Mouse (Mus musculus): Measurements from ENCODE around the gene AC129217.1. TPM values are rescaled to one million over a fixed set of nuclear protein-coding genes. Genes with fewer than 3 reads are reported as not detected.
A peak's percentile ranks its signal among the peaks of the same experiment; 100 is the strongest.

The AC129217.1 gene
- total RNA-seq (2021) (not detected), polyA plus RNA-seq (2012; rRNA removed) (not detected in 2 replicates)
- long read RNA-seq, partial matches to known transcripts: 0 of 20 reads
- long read RNA-seq, other reads (novel, unspliced or antisense): 20 of 20 reads

- 80% methylated on average over 8 of the region's 8 CpGs for WGBS
These were observed at the start of gene AC129217.1 for GRCm38 (mm10) chr19:8829660-8830059. AC129217.1 (plus strand) TSS chr19:8829773.

GRCm38 (mm10) chr19:8786008-8786781, 43.4 kb upstream of the AC129217.1 start, which contains the start of gene Taf6l:
Taf6l (minus strand) TSS chr19:8786417.
- peak; percentile 89 to 95 for DNase-seq
- no peaks in the 10 kb centered on the region for H3K36me3 ChIP-seq (ENCODE audit: control insufficient read depth, insufficient read depth, low read length)

More at GRCm38 (mm10) chr19:8829660-8830059, at the start of gene AC129217.1:
- TF ChIP-seq EP300 (IDR thresholded peaks at IDR 0.05; ENCODE audit: insufficient read depth, low read depth, low read length) (no peak), CTCF (IDR thresholded peaks at IDR 0.05) (no peak), POLR2A (IDR thresholded peaks at IDR 0.05; ENCODE audit: insufficient read depth, low read depth, low read length) (no peak)
- peaks cover 35% of the 10 kb centered on the region for H3K36me3 ChIP-seq (ENCODE audit: control insufficient read depth, insufficient read depth, low read length)
- no peak for DNase-seq
- no peaks in the 10 kb centered on the region for H3K4me1 ChIP-seq (ENCODE audit: control insufficient read depth, insufficient read depth, low read length)
- peaks cover 2% of the 10 kb centered on the region; the same call in 1 of the 2 replicates for H3K79me2 ChIP-seq (replicated peaks; ENCODE audit: control insufficient read depth, insufficient read depth, low read length)
- H3K4me3 ChIP-seq: no peak within 1 kb of the TSS
- no peak within 1 kb of the TSS for H3K27ac ChIP-seq
- H3K9ac ChIP-seq (ENCODE audit: low read depth, low read length): no peak within 1 kb of the TSS
- intact Hi-C loops (cut with DNase I): no loop called here
- no peaks in the 10 kb centered on the region for H3K27me3 ChIP-seq (ENCODE audit: control insufficient read depth, insufficient read depth, low read length)

GRCm38 (mm10) chr19:8788521-8788920, 41.1 kb upstream of the AC129217.1 start:
- Histone ChIP-seq H3K27me3 (ENCODE audit: control insufficient read depth, insufficient read depth, low read length) (no peaks in the 10 kb centered on the region), H3K27ac (no peak overlapping the region), H3K4me1 (ENCODE audit: control insufficient read depth, insufficient read depth, low read length) (no peaks in the 10 kb centered on the region), H3K9ac (ENCODE audit: low read depth, low read length) (no peak overlapping the region), H3K79me2 (replicated peaks; ENCODE audit: control insufficient read depth, insufficient read depth, low read length) (no peaks in the 10 kb centered on the region), H3K36me3 (ENCODE audit: control insufficient read depth, insufficient read depth, low read length) (no peaks in the 10 kb centered on the region), H3K4me3 (no peak overlapping the region)
- intact Hi-C loops (cut with DNase I): no loop called here
- 51% methylated on average over 3 of the region's 3 CpGs for WGBS
- DNase-seq: no peak
- TF ChIP-seq POLR2A (IDR thresholded peaks at IDR 0.05; ENCODE audit: insufficient read depth, low read depth, low read length) (no peak), CTCF (IDR thresholded peaks at IDR 0.05) (no peak), EP300 (IDR thresholded peaks at IDR 0.05; ENCODE audit: insufficient read depth, low read depth, low read length) (no peak)

More at GRCm38 (mm10) chr19:8786008-8786781, 43.4 kb upstream of the AC129217.1 start, which contains the start of gene Taf6l:
- H3K9ac ChIP-seq (ENCODE audit: low read depth, low read length): peak within 1 kb of the TSS; percentile 84
- no peaks in the 10 kb centered on the region for H3K79me2 ChIP-seq (replicated peaks; ENCODE audit: control insufficient read depth, insufficient read depth, low read length)
- TF ChIP-seq EP300 (IDR thresholded peaks at IDR 0.05; ENCODE audit: insufficient read depth, low read depth, low read length): 0 out of 2 replicates have a peak, but pooled peaks have one; percentile 60
- TF ChIP-seq CTCF (IDR thresholded peaks at IDR 0.05): peak; percentile 68
- no peak for TF ChIP-seq POLR2A (IDR thresholded peaks at IDR 0.05; ENCODE audit: insufficient read depth, low read depth, low read length)
- peak within 1 kb of the TSS; percentile 67 for H3K27ac ChIP-seq
- no peaks in the 10 kb centered on the region for H3K27me3 ChIP-seq (ENCODE audit: control insufficient read depth, insufficient read depth, low read length)
- intact Hi-C loops (cut with DNase I): no loop called here
- no peaks in the 10 kb centered on the region for H3K4me1 ChIP-seq (ENCODE audit: control insufficient read depth, insufficient read depth, low read length)
- H3K4me3 ChIP-seq: peak within 1 kb of the TSS; percentile 84
- WGBS: under 1% methylated on average over 32 of the region's 32 CpGs

- H3K9ac ChIP-seq (ENCODE audit: low read depth, low read length): no peak overlapping the region
- H3K27me3 ChIP-seq (ENCODE audit: control insufficient read depth, insufficient read depth, low read length): no peaks in the 10 kb centered on the region
- TF ChIP-seq CTCF (IDR thresholded peaks at IDR 0.05) (no peak), EP300 (IDR thresholded peaks at IDR 0.05; ENCODE audit: insufficient read depth, low read depth, low read length) (no peak), POLR2A (IDR thresholded peaks at IDR 0.05; ENCODE audit: insufficient read depth, low read depth, low read length) (no peak)
- no peak overlapping the region for H3K27ac ChIP-seq
- no peaks in the 10 kb centered on the region for H3K4me1 ChIP-seq (ENCODE audit: control insufficient read depth, insufficient read depth, low read length)
- H3K4me3 ChIP-seq: no peak overlapping the region
- H3K79me2 ChIP-seq (replicated peaks; ENCODE audit: control insufficient read depth, insufficient read depth, low read length): no peaks in the 10 kb centered on the region
- WGBS: 47% methylated on average over 1 of the region's 1 CpGs
- intact Hi-C loops (cut with DNase I): no loop called here
- DNase-seq: no peak
- no peaks in the 10 kb centered on the region for H3K36me3 ChIP-seq (ENCODE audit: control insufficient read depth, insufficient read depth, low read length)
These were observed 40.4 kb upstream of the AC129217.1 start for GRCm38 (mm10) chr19:8789171-8789570.

- no peak for TF ChIP-seq POLR2A (IDR thresholded peaks at IDR 0.05; ENCODE audit: insufficient read depth, low read depth, low read length)
- no peak for TF ChIP-seq CTCF (IDR thresholded peaks at IDR 0.05)
- no peak for TF ChIP-seq EP300 (IDR thresholded peaks at IDR 0.05; ENCODE audit: insufficient read depth, low read depth, low read length)
- no peak for DNase-seq
- intact Hi-C loops (cut with DNase I): no loop called here
- Histone ChIP-seq H3K4me1 (ENCODE audit: control insufficient read depth, insufficient read depth, low read length) (no peaks in the 10 kb centered on the region), H3K36me3 (ENCODE audit: control insufficient read depth, insufficient read depth, low read length) (no peaks in the 10 kb centered on the region), H3K4me3 (no peak overlapping the region), H3K9ac (ENCODE audit: low read depth, low read length) (no peak overlapping the region), H3K27me3 (ENCODE audit: control insufficient read depth, insufficient read depth, low read length) (no peaks in the 10 kb centered on the region), H3K79me2 (replicated peaks; ENCODE audit: control insufficient read depth, insufficient read depth, low read length) (no peaks in the 10 kb centered on the region), H3K27ac (no peak overlapping the region)
- WGBS: 75% methylated on average over 7 of the region's 7 CpGs
These were observed 39.4 kb upstream of the AC129217.1 start for GRCm38 (mm10) chr19:8790171-8790570.

Data from heart, adult 2 months (tissue).